Mouse (Mus musculus): ENCODE data around the gene Dctn2. TPM values are rescaled to one million over a fixed set of nuclear protein-coding genes. Genes with fewer than 3 reads are reported as not detected.

Dctn2 gene
- total and polyA plus RNA-seq, 3 experiments, result 66.3 to 91.9 (median 79.1) TPM

GRCm38 (mm10) chr10:127269036-127269435 is 2.9 kb downstream of the Dctn2 start:
- Histone ChIP-seq H3K4me3 (replicated peaks in 1 of 3; ENCODE audit: low read depth in 2 of 3, low read length in 2 of 3, poor library complexity in 1 of 3) (no peak overlapping the region), H3K9ac (ENCODE audit: insufficient read depth, low read depth) (no peak overlapping the region), H3K4me1 (ENCODE audit: control insufficient read depth in 1 of 2, insufficient read depth in 2 of 2) (peaks cover 5 to 15% of the 10 kb centered on the region in 2 experiments; a peak in 3 of 4 replicates), H3K27ac (ENCODE audit: insufficient read depth, low read depth) (no peak overlapping the region), H3K79me2 (replicated peaks; ENCODE audit: control insufficient read depth, extremely low read depth, insufficient read depth, poor library complexity, severe bottlenecking) (peaks cover 12% of the 10 kb centered on the region), H3K9me3 (replicated peaks; ENCODE audit: low read length) (no peaks in the 10 kb centered on the region), H3K27me3 (replicated peaks) (peaks cover 7% of the 10 kb centered on the region), H3K4me2 (ENCODE audit: insufficient read depth, low read depth, poor library complexity, severe bottlenecking) (no peak overlapping the region), H3K36me3 (replicated peaks in 1 of 2; ENCODE audit: control insufficient read depth in 1 of 2, insufficient read depth in 1 of 2, low read length in 1 of 2) (peaks cover 38 to 62% of the 10 kb centered on the region in 2 experiments)
- TF ChIP-seq MEF2A (IDR thresholded peaks at IDR 0.05; ENCODE audit: borderline replicate concordance, low read depth, low read length), result no peak
- DNase-seq (ENCODE audit: extremely low read depth), result no peak
- in situ Hi-C loops (cut with MboI; ENCODE audit: low pct_ligation_motif_present, low pct_unique_long_range_greater_than_20kb, low sequenced_read_pairs) (no loop called here), dilution Hi-C loops (cut with MboI; ENCODE audit: extremely low pct_ligation_motif_present, extremely low pct_unique_long_range_greater_than_20kb, low sequenced_read_pairs) (no loop called here)

- Histone ChIP-seq H3K4me1 (ENCODE audit: control insufficient read depth in 1 of 2, insufficient read depth in 2 of 2) (peaks cover 5 to 15% of the 10 kb centered on the region in 2 experiments; a peak in 3 of 4 replicates), H3K9me3 (replicated peaks; ENCODE audit: low read length) (no peaks in the 10 kb centered on the region), H3K4me3 (replicated peaks in 1 of 3; ENCODE audit: low read depth in 2 of 3, low read length in 2 of 3, poor library complexity in 1 of 3) (no peak overlapping the region), H3K36me3 (replicated peaks in 1 of 2; ENCODE audit: control insufficient read depth in 1 of 2, insufficient read depth in 1 of 2, low read length in 1 of 2) (peaks cover 42 to 71% of the 10 kb centered on the region in 2 experiments), H3K27me3 (replicated peaks) (peaks cover 2% of the 10 kb centered on the region), H3K79me2 (replicated peaks; ENCODE audit: control insufficient read depth, extremely low read depth, insufficient read depth, poor library complexity, severe bottlenecking) (peaks cover 12% of the 10 kb centered on the region), H3K27ac (ENCODE audit: insufficient read depth, low read depth) (no peak overlapping the region), H3K4me2 (ENCODE audit: insufficient read depth, low read depth, poor library complexity, severe bottlenecking) (no peak overlapping the region), H3K9ac (ENCODE audit: insufficient read depth, low read depth) (no peak overlapping the region)
- dilution Hi-C loops (cut with MboI; ENCODE audit: extremely low pct_ligation_motif_present, extremely low pct_unique_long_range_greater_than_20kb, low sequenced_read_pairs) (no loop called here), in situ Hi-C loops (cut with MboI; ENCODE audit: low pct_ligation_motif_present, low pct_unique_long_range_greater_than_20kb, low sequenced_read_pairs) (no loop called here)
- DNase-seq (ENCODE audit: extremely low read depth), result no peak
- TF ChIP-seq ETS1 (conservative IDR thresholded peaks at IDR 0.05; ENCODE audit: low read depth, low read length) (no peak), ELF1 (IDR thresholded peaks at IDR 0.05; ENCODE audit: low read depth, low read length) (no peak), RCOR1 (conservative IDR thresholded peaks at IDR 0.05; ENCODE audit: low read depth, low read length) (no peak), JUND (conservative IDR thresholded peaks at IDR 0.05; ENCODE audit: low read depth, low read length) (no peak), TCF12 (IDR thresholded peaks at IDR 0.05; ENCODE audit: low read depth, low read length) (no peak), BHLHE40 (IDR thresholded peaks at IDR 0.05; ENCODE audit: low read depth, low read length) (no peak), CTCF (conservative IDR thresholded peaks at IDR 0.05 in 1 of 2, IDR thresholded peaks at IDR 0.05 in 1 of 2; ENCODE audit: low read depth in 2 of 2, low read length in 2 of 2) (no peak), POLR2AphosphoS2 (IDR thresholded peaks at IDR 0.05; ENCODE audit: low read depth, low read length) (no peak), NELFE (IDR thresholded peaks at IDR 0.05; ENCODE audit: low read depth, low read length) (no peak), ZC3H11A (IDR thresholded peaks at IDR 0.05; ENCODE audit: low read depth, low read length) (no peak), PAX5 (IDR thresholded peaks at IDR 0.05; ENCODE audit: low read length) (no peak), POLR2A (IDR thresholded peaks at IDR 0.05; ENCODE audit: low read depth, low read length) (no peak), MXI1 (IDR thresholded peaks at IDR 0.05; ENCODE audit: low read depth, low read length) (no peak), MAX (IDR thresholded peaks at IDR 0.05; ENCODE audit: low read length) (no peak), ZMIZ1 (IDR thresholded peaks at IDR 0.05; ENCODE audit: low read depth, low read length) (no peak)
Observed at GRCm38 (mm10) chr10:127269884-127270283, 3.7 kb downstream of the Dctn2 start.
